Mouse (Mus musculus): ENCODE data around the gene Tubgcp6. TPM values are rescaled to one million over a fixed set of nuclear protein-coding genes. Genes with fewer than 3 reads are reported as not detected.

The Tubgcp6 gene
- polyA plus RNA-seq, 1 experiment: 77.4 TPM

GRCm38 (mm10) chr15:89123595-89123994 lies 683 bp upstream of the Tubgcp6 start:
- Histone ChIP-seq H3K4me1 (ENCODE audit: control insufficient read depth, insufficient read depth, low read length) (peaks cover 21% of the 10 kb centered on the region), H3K4me3 (replicated peaks; ENCODE audit: insufficient read depth, low read depth, low read length) (peak overlapping the region; percentile 88)
- WGBS: 7% methylated on average over 11 of the region's 11 CpGs

GRCm38 (mm10) chr15:89118007-89118406 lies 4.9 kb downstream of the Tubgcp6 start:
- Histone ChIP-seq H3K27ac (ENCODE audit: insufficient read depth, low read length) (no peak overlapping the region), H3K27me3 (ENCODE audit: control insufficient read depth, insufficient read depth, low read length) (no peaks in the 10 kb centered on the region), H3K4me3 (replicated peaks; ENCODE audit: insufficient read depth, low read depth, low read length) (no peak overlapping the region), H3K4me1 (ENCODE audit: control insufficient read depth, insufficient read depth, low read length) (peaks cover 9% of the 10 kb centered on the region)
- TF ChIP-seq POLR2A (IDR thresholded peaks at IDR 0.05; ENCODE audit: borderline replicate concordance, insufficient read depth, low read length): no peak
- TF ChIP-seq CTCF (IDR thresholded peaks at IDR 0.05; ENCODE audit: borderline replicate concordance, insufficient read depth, low read depth, low read length): peak; percentile 9; the same call in 1 of the 2 replicates
- DNase-seq: no peak

More at GRCm38 (mm10) chr15:89123595-89123994, 683 bp upstream of the Tubgcp6 start:
- DNase-seq: peak; percentile 64 to 65
- no peaks in the 10 kb centered on the region for H3K27me3 ChIP-seq (ENCODE audit: control insufficient read depth, insufficient read depth, low read length)
- TF ChIP-seq CTCF (IDR thresholded peaks at IDR 0.05; ENCODE audit: borderline replicate concordance, insufficient read depth, low read depth, low read length) (no peak), POLR2A (IDR thresholded peaks at IDR 0.05; ENCODE audit: borderline replicate concordance, insufficient read depth, low read length) (no peak)
- H3K27ac ChIP-seq (ENCODE audit: insufficient read depth, low read length): peak overlapping the region; percentile 78

GRCm38 (mm10) chr15:89110147-89110546 lies 12.8 kb downstream of the Tubgcp6 start:
- no peaks in the 10 kb centered on the region for H3K27me3 ChIP-seq (ENCODE audit: control insufficient read depth, insufficient read depth, low read length)
- peak overlapping the region; percentile 58 for H3K27ac ChIP-seq (ENCODE audit: insufficient read depth, low read length)
- no peak for TF ChIP-seq POLR2A (IDR thresholded peaks at IDR 0.05; ENCODE audit: borderline replicate concordance, insufficient read depth, low read length)
- TF ChIP-seq CTCF (IDR thresholded peaks at IDR 0.05; ENCODE audit: borderline replicate concordance, insufficient read depth, low read depth, low read length): peak; percentile 60
- no peak overlapping the region for H3K4me3 ChIP-seq (replicated peaks; ENCODE audit: insufficient read depth, low read depth, low read length)
- 31% methylated on average over 9 of the region's 9 CpGs for WGBS
- peak; percentile 71 to 72 for DNase-seq
- H3K4me1 ChIP-seq (ENCODE audit: control insufficient read depth, insufficient read depth, low read length): peaks cover 37% of the 10 kb centered on the region

- no peak for TF ChIP-seq CTCF (IDR thresholded peaks at IDR 0.05; ENCODE audit: borderline replicate concordance, insufficient read depth, low read depth, low read length)
- no peak for TF ChIP-seq POLR2A (IDR thresholded peaks at IDR 0.05; ENCODE audit: borderline replicate concordance, insufficient read depth, low read length)
- no peak for DNase-seq
- Histone ChIP-seq H3K4me3 (replicated peaks; ENCODE audit: insufficient read depth, low read depth, low read length) (no peak overlapping the region), H3K27me3 (ENCODE audit: control insufficient read depth, insufficient read depth, low read length) (no peaks in the 10 kb centered on the region), H3K4me1 (ENCODE audit: control insufficient read depth, insufficient read depth, low read length) (peaks cover 65% of the 10 kb centered on the region), H3K27ac (ENCODE audit: insufficient read depth, low read length) (0 out of 2 replicates have a peak overlapping the region, but pooled peaks have one; percentile 24)
- 79% methylated on average over 1 of the region's 1 CpGs for WGBS
Measured at GRCm38 (mm10) chr15:89106976-89107375, 15.9 kb downstream of the Tubgcp6 start.

- H3K27me3 ChIP-seq (ENCODE audit: control insufficient read depth, insufficient read depth, low read length): no peaks in the 10 kb centered on the region
- peak overlapping the region; percentile 91 for H3K27ac ChIP-seq (ENCODE audit: insufficient read depth, low read length)
- H3K4me1 ChIP-seq (ENCODE audit: control insufficient read depth, insufficient read depth, low read length): peaks cover 74% of the 10 kb centered on the region
- no peak overlapping the region for H3K4me3 ChIP-seq (replicated peaks; ENCODE audit: insufficient read depth, low read depth, low read length)
- DNase-seq: peak; percentile 83 to 92
- TF ChIP-seq CTCF (IDR thresholded peaks at IDR 0.05; ENCODE audit: borderline replicate concordance, insufficient read depth, low read depth, low read length) (peak; percentile 68), POLR2A (IDR thresholded peaks at IDR 0.05; ENCODE audit: borderline replicate concordance, insufficient read depth, low read length) (no peak)
- 20% methylated on average over 13 of the region's 13 CpGs for WGBS
Measured at GRCm38 (mm10) chr15:89106073-89106472, 16.8 kb downstream of the Tubgcp6 start.

- H3K27ac ChIP-seq (ENCODE audit: insufficient read depth, low read length): peak overlapping the region; percentile 91
- 7% methylated on average over 8 of the region's 8 CpGs for WGBS
- TF ChIP-seq POLR2A (IDR thresholded peaks at IDR 0.05; ENCODE audit: borderline replicate concordance, insufficient read depth, low read length): 0 out of 2 replicates have a peak, but pooled peaks have one; percentile 20
- no peak for TF ChIP-seq CTCF (IDR thresholded peaks at IDR 0.05; ENCODE audit: borderline replicate concordance, insufficient read depth, low read depth, low read length)
- no peaks in the 10 kb centered on the region for H3K27me3 ChIP-seq (ENCODE audit: control insufficient read depth, insufficient read depth, low read length)
- H3K4me3 ChIP-seq (replicated peaks; ENCODE audit: insufficient read depth, low read depth, low read length): peak overlapping the region; percentile 6
- H3K4me1 ChIP-seq (ENCODE audit: control insufficient read depth, insufficient read depth, low read length): peaks cover 76% of the 10 kb centered on the region
- peak; percentile 96 to 98 for DNase-seq
Measured at GRCm38 (mm10) chr15:89104425-89104824, 18.5 kb downstream of the Tubgcp6 start.

- peak overlapping the region; percentile 91 for H3K27ac ChIP-seq (ENCODE audit: insufficient read depth, low read length)
- WGBS: 10% methylated on average over 10 of the region's 10 CpGs
- DNase-seq: peak in 1 of 2 experiments; percentile 79
- no peaks in the 10 kb centered on the region for H3K27me3 ChIP-seq (ENCODE audit: control insufficient read depth, insufficient read depth, low read length)
- H3K4me3 ChIP-seq (replicated peaks; ENCODE audit: insufficient read depth, low read depth, low read length): peak overlapping the region; percentile 6
- peaks cover 76% of the 10 kb centered on the region for H3K4me1 ChIP-seq (ENCODE audit: control insufficient read depth, insufficient read depth, low read length)
- TF ChIP-seq POLR2A (IDR thresholded peaks at IDR 0.05; ENCODE audit: borderline replicate concordance, insufficient read depth, low read length) (no peak), CTCF (IDR thresholded peaks at IDR 0.05; ENCODE audit: borderline replicate concordance, insufficient read depth, low read depth, low read length) (peak; percentile 43; the same call in 1 of the 2 replicates)
Measured at GRCm38 (mm10) chr15:89103921-89104320, 19.0 kb downstream of the Tubgcp6 start.

GRCm38 (mm10) chr15:89102646-89103045 lies 20.3 kb downstream of the Tubgcp6 start:
- Histone ChIP-seq H3K4me1 (ENCODE audit: control insufficient read depth, insufficient read depth, low read length) (peaks cover 83% of the 10 kb centered on the region), H3K27ac (ENCODE audit: insufficient read depth, low read length) (peak overlapping the region; percentile 91), H3K27me3 (ENCODE audit: control insufficient read depth, insufficient read depth, low read length) (no peaks in the 10 kb centered on the region), H3K4me3 (replicated peaks; ENCODE audit: insufficient read depth, low read depth, low read length) (no peak overlapping the region)
- DNase-seq: no peak
- TF ChIP-seq CTCF (IDR thresholded peaks at IDR 0.05; ENCODE audit: borderline replicate concordance, insufficient read depth, low read depth, low read length): no peak
- 0 out of 2 replicates have a peak, but pooled peaks have one; percentile 20 for TF ChIP-seq POLR2A (IDR thresholded peaks at IDR 0.05; ENCODE audit: borderline replicate concordance, insufficient read depth, low read length)
- WGBS: 39% methylated on average over 5 of the region's 5 CpGs

Measured in cerebellum, adult 2 months (tissue).